Mouse (Mus musculus): ENCODE results near the gene Vegfa. TPM values are rescaled to one million over a fixed set of nuclear protein-coding genes. Genes with fewer than 3 reads are reported as not detected.
A peak's percentile ranks its signal among the peaks of the same experiment; 100 is the strongest.

Vegfa gene
- polyA plus RNA-seq, 1 experiment from 2014 or later: 2.0 TPM

DNA sequence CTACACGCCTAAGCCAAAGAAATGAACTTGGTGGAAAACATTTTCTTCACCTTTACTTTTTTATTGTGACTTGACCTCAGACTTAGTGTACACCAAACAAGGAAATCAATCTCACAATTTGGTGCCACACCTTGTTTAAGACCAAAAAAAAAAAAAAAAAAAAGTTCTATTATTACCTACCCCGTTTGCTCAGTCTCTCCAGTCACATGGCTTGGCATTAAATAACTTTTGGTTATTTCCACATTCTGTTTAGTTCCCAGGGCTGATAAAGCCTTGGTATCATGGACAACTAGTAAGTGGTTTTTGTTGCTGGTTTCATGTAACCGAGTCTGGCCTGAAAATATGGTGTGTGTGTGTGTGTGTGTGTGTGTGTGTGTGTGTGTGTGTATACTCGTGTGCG, 12.8 kb upstream of the Vegfa start:
- Histone ChIP-seq H3K4me1 (peaks cover 20% of the 10 kb centered on the region), H3K36me3 (no peaks in the 10 kb centered on the region), H3K4me3 (no peak overlapping the region), H3K27me3 (ENCODE audit: low read depth, poor library complexity, severe bottlenecking) (no peaks in the 10 kb centered on the region), H3K9me3 (replicated peaks) (no peaks in the 10 kb centered on the region), H3K27ac (no peak overlapping the region)
- DNase-seq (ENCODE audit: low spot score): no peak
- 88% methylated on average over 5 of the region's 5 CpGs for WGBS

DNA sequence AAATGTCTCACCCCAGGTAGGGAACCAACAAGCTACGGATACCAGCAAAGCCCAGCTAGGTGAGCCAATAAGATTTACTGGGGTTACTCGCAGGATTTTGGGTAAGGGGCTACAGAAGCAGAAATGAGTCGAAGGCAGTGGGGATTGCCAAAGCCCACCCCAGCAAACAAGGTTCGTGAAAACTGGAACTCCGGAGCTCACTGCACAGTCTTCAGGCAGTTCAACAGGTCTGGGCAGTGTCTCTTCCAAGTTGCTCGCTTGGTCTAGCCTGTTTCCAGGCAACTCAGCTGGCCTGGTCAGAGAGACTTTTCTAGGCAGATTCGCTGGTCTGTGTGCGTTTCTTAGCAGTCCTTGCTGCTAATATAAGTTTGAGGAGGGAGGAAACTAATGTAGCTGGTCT, 10.0 kb upstream of the Vegfa start:
- H3K27me3 ChIP-seq (ENCODE audit: low read depth, poor library complexity, severe bottlenecking): no peaks in the 10 kb centered on the region
- H3K4me3 ChIP-seq: no peak overlapping the region
- H3K27ac ChIP-seq: no peak overlapping the region
- WGBS: 86% methylated on average over 8 of the region's 8 CpGs
- peaks cover 14% of the 10 kb centered on the region for H3K4me1 ChIP-seq
- DNase-seq (ENCODE audit: low spot score): no peak
- H3K9me3 ChIP-seq (replicated peaks): no peaks in the 10 kb centered on the region
- H3K36me3 ChIP-seq: no peaks in the 10 kb centered on the region

DNA sequence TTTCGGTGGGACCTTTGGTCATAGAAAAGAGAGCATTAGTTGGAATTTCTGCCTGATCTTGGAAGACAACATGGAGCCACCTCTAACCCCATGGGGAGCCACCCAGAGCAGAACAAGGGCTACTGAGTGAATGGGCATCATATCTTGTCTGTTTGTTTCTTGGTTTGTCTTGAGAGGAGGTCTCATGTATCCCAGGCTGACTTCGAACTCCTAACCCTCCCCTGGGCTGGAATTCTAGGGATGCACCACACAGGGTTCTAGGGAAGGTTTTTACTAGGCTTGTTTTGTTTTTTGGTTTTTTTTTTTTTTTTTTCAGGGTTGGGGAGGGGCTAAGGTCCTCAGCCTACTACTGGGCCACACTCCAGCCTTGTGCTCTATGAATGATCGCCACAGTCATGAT, 9.5 kb upstream of the Vegfa start:
- Histone ChIP-seq H3K27ac (no peak overlapping the region), H3K4me3 (no peak overlapping the region), H3K27me3 (ENCODE audit: low read depth, poor library complexity, severe bottlenecking) (no peaks in the 10 kb centered on the region), H3K36me3 (no peaks in the 10 kb centered on the region), H3K4me1 (peaks cover 14% of the 10 kb centered on the region), H3K9me3 (replicated peaks) (no peaks in the 10 kb centered on the region)
- WGBS: 91% methylated on average over 3 of the region's 3 CpGs
- DNase-seq (ENCODE audit: low spot score): no peak

DNA sequence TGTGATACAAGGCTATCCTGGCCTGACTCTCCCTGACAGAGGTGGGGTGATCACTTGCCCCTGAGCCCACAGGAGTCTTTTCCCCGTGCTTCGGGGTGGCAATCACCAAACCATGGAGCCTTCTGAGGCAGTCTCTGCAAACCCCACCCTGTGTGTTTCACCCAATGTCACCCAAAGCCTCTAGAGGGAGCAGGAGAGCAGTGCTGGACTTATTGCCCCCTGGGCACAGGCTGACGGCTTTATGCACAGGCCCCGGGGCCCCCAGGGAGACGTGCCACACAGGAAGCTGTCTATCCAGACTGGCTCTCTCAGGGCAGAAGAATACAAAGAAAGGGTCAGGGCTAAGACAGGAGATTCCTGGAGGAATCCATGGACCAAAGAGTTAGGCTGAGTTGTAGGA, 9.1 kb upstream of the Vegfa start:
- Histone ChIP-seq H3K27me3 (ENCODE audit: low read depth, poor library complexity, severe bottlenecking) (no peaks in the 10 kb centered on the region), H3K4me3 (no peak overlapping the region), H3K27ac (peak overlapping the region; percentile 37; the same call in 1 of the 2 replicates), H3K9me3 (replicated peaks) (no peaks in the 10 kb centered on the region), H3K36me3 (no peaks in the 10 kb centered on the region), H3K4me1 (peaks cover 14% of the 10 kb centered on the region)
- no peak for DNase-seq (ENCODE audit: low spot score)
- 73% methylated on average over 5 of the region's 5 CpGs for WGBS

DNA sequence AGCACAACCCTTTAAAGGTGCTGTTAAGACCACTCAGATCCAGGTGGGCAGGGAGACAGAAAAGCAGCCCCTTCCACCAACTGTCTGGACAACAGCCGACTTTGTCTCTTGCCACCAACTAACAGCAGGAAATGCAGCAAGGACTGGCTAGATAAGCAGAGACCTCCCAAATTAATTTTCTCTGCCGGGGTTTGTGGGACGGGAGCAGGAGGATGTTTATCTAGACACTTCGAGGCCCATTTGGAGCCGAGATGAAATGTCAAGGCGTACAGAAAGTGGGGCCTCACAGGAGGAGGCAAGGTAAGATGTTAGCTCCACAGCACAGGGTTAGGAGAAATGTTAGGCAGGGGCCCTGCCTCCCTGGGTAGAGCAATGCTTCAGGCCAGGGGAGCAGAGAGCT, 8.4 kb upstream of the Vegfa start:
- Histone ChIP-seq H3K36me3 (no peaks in the 10 kb centered on the region), H3K4me1 (peaks cover 17% of the 10 kb centered on the region), H3K27me3 (ENCODE audit: low read depth, poor library complexity, severe bottlenecking) (0 out of 2 replicates have a peak, but pooled peaks cover 3% of the 10 kb centered on the region), H3K9me3 (replicated peaks) (no peaks in the 10 kb centered on the region), H3K27ac (0 out of 2 replicates have a peak overlapping the region, but pooled peaks have one; percentile 37), H3K4me3 (no peak overlapping the region)
- no peak for DNase-seq (ENCODE audit: low spot score)
- WGBS: 56% methylated on average over 6 of the region's 6 CpGs

DNA sequence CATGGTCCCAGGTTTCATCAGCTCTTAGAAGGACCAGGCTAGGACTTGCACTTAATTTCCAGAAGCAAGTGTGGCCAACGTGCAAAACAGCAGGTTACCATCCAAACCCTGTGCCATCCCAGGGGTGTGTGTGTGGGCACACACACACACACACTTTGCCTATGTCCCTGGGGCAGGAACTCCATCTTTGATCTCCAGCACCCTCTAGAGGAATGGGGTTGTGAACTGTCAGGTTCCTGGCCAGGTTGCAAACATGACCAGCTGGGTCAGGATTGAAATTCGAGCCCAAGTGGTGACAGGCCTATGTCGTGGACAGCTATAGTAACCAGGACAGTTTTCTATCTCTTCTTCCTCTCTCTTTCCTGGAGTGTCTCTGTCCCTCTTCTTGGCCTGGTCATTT, 6.7 kb upstream of the Vegfa start:
- H3K27me3 ChIP-seq (ENCODE audit: low read depth, poor library complexity, severe bottlenecking): peaks cover 5% of the 10 kb centered on the region; the same call in 1 of the 2 replicates
- H3K9me3 ChIP-seq (replicated peaks): no peaks in the 10 kb centered on the region
- 42% methylated on average over 3 of the region's 3 CpGs for WGBS
- H3K36me3 ChIP-seq: no peaks in the 10 kb centered on the region
- no peak overlapping the region for H3K4me3 ChIP-seq
- no peak overlapping the region for H3K27ac ChIP-seq
- DNase-seq (ENCODE audit: low spot score): no peak
- peaks cover 21% of the 10 kb centered on the region for H3K4me1 ChIP-seq

DNA sequence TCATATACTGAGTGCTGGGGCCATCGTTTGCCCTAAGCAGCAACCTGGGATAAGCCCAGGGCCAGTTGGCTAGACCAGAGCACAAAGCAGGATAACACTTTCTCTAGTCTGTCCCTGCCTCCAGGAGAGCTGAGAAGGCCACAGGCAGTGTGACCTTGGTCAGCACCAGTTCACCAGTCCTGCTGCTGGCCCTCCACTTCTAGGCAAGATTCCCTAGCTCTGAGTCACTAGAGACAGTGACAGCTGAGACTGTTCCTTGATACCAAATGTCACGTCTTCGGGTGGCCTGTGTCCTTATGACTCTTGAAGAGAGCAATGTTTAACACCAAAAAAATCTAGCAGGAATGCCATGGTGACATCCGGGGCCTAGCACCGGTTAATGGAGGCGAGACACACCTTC, 4.2 kb upstream of the Vegfa start:
- WGBS: 89% methylated on average over 6 of the region's 6 CpGs
- Histone ChIP-seq H3K4me1 (peaks cover 37% of the 10 kb centered on the region), H3K4me3 (no peak overlapping the region), H3K9me3 (replicated peaks) (no peaks in the 10 kb centered on the region), H3K36me3 (no peaks in the 10 kb centered on the region), H3K27me3 (ENCODE audit: low read depth, poor library complexity, severe bottlenecking) (peaks cover 14% of the 10 kb centered on the region), H3K27ac (no peak overlapping the region)
- DNase-seq (ENCODE audit: low spot score): no peak

DNA sequence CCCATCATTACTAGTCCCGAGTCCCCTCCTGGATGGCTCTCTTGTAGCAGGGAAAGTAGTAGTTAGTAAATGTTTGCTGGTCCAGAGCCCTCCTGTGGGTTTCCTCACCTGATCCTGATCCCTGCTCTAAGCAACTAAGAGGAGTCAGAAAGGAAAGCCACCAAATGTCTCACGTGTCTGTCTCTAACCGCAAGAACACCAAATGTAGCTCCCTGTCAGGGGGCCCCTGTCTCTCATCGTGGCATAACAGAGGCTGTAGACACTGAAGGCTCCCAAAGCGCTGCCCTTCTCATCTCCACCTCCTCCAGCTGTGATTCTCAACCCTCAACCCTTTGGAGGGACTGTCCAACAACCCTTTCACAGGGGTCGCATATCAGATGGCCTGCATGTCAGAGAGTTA, 1.9 kb upstream of the Vegfa start:
- Histone ChIP-seq H3K27me3 (ENCODE audit: low read depth, poor library complexity, severe bottlenecking) (peaks cover 14% of the 10 kb centered on the region), H3K36me3 (0 out of 2 replicates have a peak, but pooled peaks cover 3% of the 10 kb centered on the region), H3K27ac (0 out of 2 replicates have a peak overlapping the region, but pooled peaks have one; percentile 98), H3K4me1 (peaks cover 37% of the 10 kb centered on the region), H3K4me3 (no peak overlapping the region), H3K9me3 (replicated peaks) (no peaks in the 10 kb centered on the region)
- WGBS: 47% methylated on average over 6 of the region's 6 CpGs
- DNase-seq (ENCODE audit: low spot score): no peak

DNA sequence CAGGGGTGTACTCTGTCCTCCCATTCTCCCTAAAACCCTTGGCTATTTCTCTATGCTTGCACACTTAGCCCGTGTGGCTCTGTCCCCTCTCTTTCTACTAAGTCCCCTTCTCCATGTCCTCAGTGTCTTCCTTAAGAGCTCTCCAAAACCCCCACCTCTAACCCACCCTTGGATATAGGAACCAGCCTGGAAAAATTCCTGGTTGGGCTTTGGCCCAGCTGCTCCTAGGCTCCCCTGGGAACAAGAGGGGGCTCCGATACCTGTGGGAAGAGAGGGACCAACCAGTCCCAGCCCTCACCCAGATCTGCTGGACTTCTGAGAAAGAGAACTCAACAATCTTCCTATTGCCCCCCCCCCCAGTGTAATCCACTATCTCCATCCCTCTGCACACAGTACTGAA, 1.4 kb upstream of the Vegfa start:
- Histone ChIP-seq H3K4me3 (no peak overlapping the region), H3K9me3 (replicated peaks) (no peaks in the 10 kb centered on the region), H3K27me3 (ENCODE audit: low read depth, poor library complexity, severe bottlenecking) (peaks cover 14% of the 10 kb centered on the region), H3K4me1 (peaks cover 41% of the 10 kb centered on the region), H3K36me3 (0 out of 2 replicates have a peak, but pooled peaks cover 3% of the 10 kb centered on the region), H3K27ac (0 out of 2 replicates have a peak overlapping the region, but pooled peaks have one; percentile 98)
- WGBS: 24% methylated on average over 2 of the region's 2 CpGs
- no peak for DNase-seq (ENCODE audit: low spot score)

DNA sequence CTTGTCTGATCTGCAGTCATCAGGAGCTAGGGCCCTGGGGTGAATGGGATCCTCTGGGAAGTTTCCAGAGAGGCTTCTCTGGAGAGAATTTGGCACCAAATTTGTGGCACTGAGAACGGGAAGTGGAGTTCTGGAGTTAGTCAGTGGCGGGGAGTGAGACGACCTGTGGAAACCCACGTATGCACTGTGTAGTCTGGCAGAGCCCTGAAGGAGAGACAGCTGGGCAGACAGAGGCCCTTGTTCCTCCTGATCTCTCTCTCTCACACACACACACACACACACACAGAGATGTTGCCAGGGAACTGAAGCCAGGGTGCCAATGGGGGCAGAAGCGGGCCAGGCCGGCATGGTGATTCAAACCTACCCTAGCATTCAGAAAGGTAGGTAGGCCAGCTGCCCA, 953 bp upstream of the Vegfa start:
- peaks cover 45% of the 10 kb centered on the region for H3K4me1 ChIP-seq
- DNase-seq (ENCODE audit: low spot score): no peak
- no peak overlapping the region for H3K4me3 ChIP-seq
- H3K27ac ChIP-seq: peak overlapping the region; percentile 98; the same call in 1 of the 2 replicates
- H3K9me3 ChIP-seq (replicated peaks): no peaks in the 10 kb centered on the region
- WGBS: 57% methylated on average over 6 of the region's 6 CpGs
- 0 out of 2 replicates have a peak, but pooled peaks cover 6% of the 10 kb centered on the region for H3K36me3 ChIP-seq
- peaks cover 14% of the 10 kb centered on the region for H3K27me3 ChIP-seq (ENCODE audit: low read depth, poor library complexity, severe bottlenecking)

DNA sequence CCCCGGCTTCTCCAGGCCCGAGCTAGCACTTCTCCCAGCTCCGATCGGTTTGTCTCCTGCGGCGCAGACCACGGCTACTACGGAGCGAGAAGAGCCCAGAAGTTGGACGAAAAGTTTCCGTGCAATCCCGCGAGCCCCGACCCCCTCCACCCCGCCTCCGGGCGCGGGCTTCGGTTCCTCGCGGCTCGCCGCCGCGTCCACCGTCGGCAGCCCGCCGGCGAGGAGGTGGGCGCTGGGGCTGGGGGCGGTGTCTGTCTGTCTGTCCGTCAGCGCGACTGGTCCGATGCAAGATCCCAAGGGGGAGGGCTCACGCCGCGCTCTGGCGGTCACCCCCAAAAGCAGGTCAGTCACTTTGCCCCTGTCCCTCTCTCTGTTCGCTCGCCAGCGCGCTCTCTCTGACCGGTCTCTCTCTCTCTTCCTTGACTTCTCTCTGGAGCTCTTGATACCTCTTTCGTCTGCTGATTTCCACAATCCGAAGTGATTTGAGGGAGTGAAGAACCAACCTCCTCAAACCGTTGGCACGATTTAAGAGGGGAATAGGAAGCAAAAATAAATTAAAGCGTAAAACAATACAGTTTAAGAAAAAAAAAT, 453 bp downstream of the Vegfa start:
- peak overlapping the region; percentile 98 for H3K27ac ChIP-seq
- H3K4me3 ChIP-seq: peak overlapping the region; percentile 86
- WGBS: under 1% methylated on average over 50 of the region's 50 CpGs
- peaks cover 14% of the 10 kb centered on the region for H3K27me3 ChIP-seq (ENCODE audit: low read depth, poor library complexity, severe bottlenecking)
- DNase-seq (ENCODE audit: low spot score): peak; percentile 78
- peaks cover 58% of the 10 kb centered on the region for H3K4me1 ChIP-seq
- peaks cover 18% of the 10 kb centered on the region for H3K36me3 ChIP-seq
- H3K9me3 ChIP-seq (replicated peaks): no peaks in the 10 kb centered on the region

DNA sequence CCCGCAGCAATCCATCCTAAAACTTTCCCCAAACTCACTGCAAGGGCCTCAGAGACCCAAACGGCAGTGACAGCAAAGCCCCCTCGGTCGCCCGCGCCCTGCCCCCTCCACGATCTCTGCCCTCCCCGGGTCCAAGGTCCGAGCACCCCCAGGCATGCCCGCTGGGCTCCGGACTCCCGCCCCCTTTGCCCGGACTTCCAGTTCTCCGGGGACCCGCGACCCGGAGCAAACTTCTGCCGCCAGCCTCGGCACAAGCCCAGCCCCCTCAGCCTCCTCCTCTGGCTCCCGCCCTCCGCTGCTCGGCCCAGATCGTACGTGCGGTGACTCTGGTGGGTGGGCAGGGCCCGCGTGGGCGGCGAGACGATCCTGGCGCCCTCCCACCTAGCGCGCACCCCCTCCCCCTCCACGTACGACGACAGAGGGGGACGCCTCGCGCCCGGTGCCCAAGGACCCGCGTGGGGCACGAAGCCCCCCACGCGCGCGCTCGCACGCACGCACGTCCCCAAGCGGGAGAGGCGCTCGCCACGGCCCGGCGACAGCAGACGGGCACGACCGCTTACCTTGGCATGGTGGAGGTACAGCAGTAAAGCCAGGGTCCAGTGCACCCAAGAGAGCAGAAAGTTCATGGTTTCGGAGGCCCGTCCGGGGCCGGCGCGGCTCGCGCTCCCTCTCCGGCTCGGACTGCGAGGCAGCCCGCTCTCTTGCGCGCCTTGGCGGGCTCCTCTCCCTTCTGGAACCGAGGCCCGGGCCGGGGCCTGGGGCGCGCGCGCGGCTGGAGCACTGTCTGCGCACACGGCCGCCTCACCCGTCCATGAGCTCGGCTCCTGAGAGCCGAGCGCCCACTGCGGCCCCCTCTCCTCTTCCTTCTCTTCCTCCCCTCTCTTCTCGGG, 1.2 kb downstream of the Vegfa start:
- H3K27me3 ChIP-seq (ENCODE audit: low read depth, poor library complexity, severe bottlenecking): peaks cover 14% of the 10 kb centered on the region
- H3K4me1 ChIP-seq: peaks cover 65% of the 10 kb centered on the region
- DNase-seq (ENCODE audit: low spot score): peak; percentile 83
- peak overlapping the region; percentile 98 for H3K27ac ChIP-seq
- no peaks in the 10 kb centered on the region for H3K9me3 ChIP-seq (replicated peaks)
- WGBS: under 1% methylated on average over 92 of the region's 92 CpGs
- peaks cover 25% of the 10 kb centered on the region for H3K36me3 ChIP-seq
- peak overlapping the region; percentile 86 for H3K4me3 ChIP-seq

DNA sequence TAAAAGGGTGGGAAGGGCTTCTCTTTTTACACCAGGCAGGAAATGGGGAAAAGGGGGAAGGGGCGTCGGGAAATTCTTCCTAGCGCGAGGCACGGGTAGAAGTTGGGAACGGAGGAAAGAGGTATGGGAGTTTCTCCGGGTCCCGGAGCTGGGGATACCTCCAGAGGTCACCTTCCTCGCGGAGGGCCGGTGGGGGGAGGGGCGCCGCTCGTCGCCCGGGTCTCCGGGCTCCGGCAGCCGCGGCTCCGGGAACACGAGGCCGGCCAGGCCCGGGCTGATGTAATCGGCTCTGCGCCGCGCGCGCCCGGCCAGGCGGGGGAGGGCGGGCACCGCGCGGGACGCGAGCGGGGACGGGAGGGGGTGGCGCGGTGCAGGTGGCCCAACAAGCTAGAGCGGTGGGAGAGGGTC, 1.8 kb downstream of the Vegfa start:
- H3K27me3 ChIP-seq (ENCODE audit: low read depth, poor library complexity, severe bottlenecking): peaks cover 9% of the 10 kb centered on the region
- no peaks in the 10 kb centered on the region for H3K9me3 ChIP-seq (replicated peaks)
- DNase-seq (ENCODE audit: low spot score): peak; percentile 67
- H3K4me1 ChIP-seq: peaks cover 64% of the 10 kb centered on the region
- H3K27ac ChIP-seq: peak overlapping the region; percentile 98
- under 1% methylated on average over 43 of the region's 43 CpGs for WGBS
- H3K36me3 ChIP-seq: peaks cover 31% of the 10 kb centered on the region
- H3K4me3 ChIP-seq: peak overlapping the region; percentile 86

Data from limb, embryonic 10.5 days (tissue).